Mouse (Mus musculus) E14TG2a.4 (cell line): ENCODE measurements around the gene Pax8.

Source experiments
- CTCF ChIP-seq: conservative IDR thresholded peaks from 2 replicates; pipeline ENCODE4 v1.5.1; 2014; ENCODE audit warnings: low read length
- NANOG ChIP-seq: IDR thresholded peaks from 2 replicates; pipeline ENCODE4 v1.6.1; 2014; ENCODE audit warnings: borderline replicate concordance, low read length, mixed read lengths
- POU5F1 ChIP-seq: IDR thresholded peaks from 2 replicates; pipeline ENCODE4 v1.6.1; 2014; ENCODE audit warnings: low read length, borderline replicate concordance

DNA sequence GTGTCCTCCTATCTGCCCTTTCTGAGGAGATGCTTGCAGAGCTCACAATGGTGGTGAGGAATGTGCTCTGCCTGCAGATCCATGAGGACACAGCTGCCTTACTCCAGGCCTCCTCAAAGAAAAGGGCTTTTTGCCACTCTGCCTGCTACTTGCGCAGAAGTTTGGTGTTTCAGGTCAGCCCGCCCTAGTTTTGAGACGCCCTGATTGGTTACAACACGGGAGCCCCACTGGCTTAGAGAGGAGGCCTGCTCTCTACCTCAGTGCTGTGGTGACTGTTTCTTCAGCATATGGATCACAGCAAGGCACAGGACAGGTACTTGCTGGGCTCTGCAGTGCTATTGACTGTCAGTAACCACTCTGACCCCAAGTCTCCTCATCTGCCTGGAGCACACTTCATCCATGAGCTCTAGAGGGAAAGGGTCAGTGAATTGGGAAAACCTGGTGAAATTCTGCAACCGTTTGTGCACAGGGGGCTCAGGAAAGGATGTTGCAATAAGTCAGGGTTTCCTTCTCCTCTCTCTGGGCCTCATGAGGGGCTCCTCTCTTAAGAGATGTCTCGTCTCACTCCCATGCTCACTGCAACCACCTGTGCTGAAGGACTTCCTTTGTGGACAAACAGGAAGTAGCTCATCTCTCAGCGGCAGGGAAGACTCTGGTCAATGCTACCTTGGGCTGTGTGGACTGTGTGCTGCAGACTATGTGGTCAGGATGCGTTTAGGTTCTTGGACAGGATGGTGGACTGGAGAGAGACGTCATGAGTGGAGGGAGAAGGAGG lies 92.8 kb downstream of the Pax8 start:
- TF ChIP-seq CTCF (no peak), NANOG (no peak), POU5F1 (no peak)
